Mouse (Mus musculus): ENCODE results near the gene Eif2ak1.

Eif2ak1 gene

GRCm38 (mm10) chr5:143897635-143898330 is 80.2 kb downstream of the Eif2ak1 start, which contains the start of gene Ankrd61:
Ankrd61 (minus strand) TSS chr5:143897685.
- no peak for DNase-seq (ENCODE audit: low read depth, low spot score)

GRCm38 (mm10) chr5:143902111-143902510 is 84.5 kb downstream of the Eif2ak1 start:
- no peak for DNase-seq (ENCODE audit: low read depth, low spot score)

- DNase-seq (ENCODE audit: low read depth, low spot score): no peak
Observed at GRCm38 (mm10) chr5:143903813-143904212, 86.2 kb downstream of the Eif2ak1 start.

GRCm38 (mm10) chr5:143906429-143906828 is 88.8 kb downstream of the Eif2ak1 start:
- no peak for DNase-seq (ENCODE audit: low read depth, low spot score)

GRCm38 (mm10) chr5:143908926-143909325 is 91.3 kb downstream of the Eif2ak1 start:
- DNase-seq (ENCODE audit: low read depth, low spot score): no peak

GRCm38 (mm10) chr5:143909417-143910400 is 92.1 kb downstream of the Eif2ak1 start, which contains the start of the genes Aimp2 and Pms2:
Aimp2 (minus strand) TSS chr5:143909847.
Pms2 (plus strand) TSS chr5:143909964.
- peak; percentile 98 for DNase-seq (ENCODE audit: low read depth, low spot score)

- DNase-seq (ENCODE audit: low read depth, low spot score): no peak
Observed at GRCm38 (mm10) chr5:143916221-143916620, 98.6 kb downstream of the Eif2ak1 start.

- DNase-seq (ENCODE audit: low read depth, low spot score): peak; percentile 20
Observed at GRCm38 (mm10) chr5:143917418-143917817, 99.8 kb downstream of the Eif2ak1 start.

GRCm38 (mm10) chr5:143918120-143918519 is 100.5 kb downstream of the Eif2ak1 start:
- DNase-seq (ENCODE audit: low read depth, low spot score): no peak

GRCm38 (mm10) chr5:143924781-143925452 is 107.3 kb downstream of the Eif2ak1 start:
- no peak for DNase-seq (ENCODE audit: low read depth, low spot score)

- no peak for DNase-seq (ENCODE audit: low read depth, low spot score)
Observed at GRCm38 (mm10) chr5:143927875-143928274, 110.3 kb downstream of the Eif2ak1 start, which contains the start of gene Gm42421. Gm42421 (plus strand) TSS chr5:143928175.

- no peak for DNase-seq (ENCODE audit: low read depth, low spot score)
Observed at GRCm38 (mm10) chr5:143929291-143929690, 111.7 kb downstream of the Eif2ak1 start.

- no peak for DNase-seq (ENCODE audit: low read depth, low spot score)
Observed at GRCm38 (mm10) chr5:143930656-143931055, 113.1 kb downstream of the Eif2ak1 start.

GRCm38 (mm10) chr5:143931863-143932580 is 114.4 kb downstream of the Eif2ak1 start:
- DNase-seq (ENCODE audit: low read depth, low spot score): no peak

- DNase-seq (ENCODE audit: low read depth, low spot score): no peak
Observed at GRCm38 (mm10) chr5:143932831-143933230, 115.2 kb downstream of the Eif2ak1 start, which contains the start of gene Rsph10b. Rsph10b (plus strand) TSS chr5:143933035.

GRCm38 (mm10) chr5:143933414-143933813 is 115.8 kb downstream of the Eif2ak1 start:
- DNase-seq (ENCODE audit: low read depth, low spot score): no peak

- DNase-seq (ENCODE audit: low read depth, low spot score): no peak
Observed at GRCm38 (mm10) chr5:143933875-143934274, 116.3 kb downstream of the Eif2ak1 start.

- DNase-seq (ENCODE audit: low read depth, low spot score): no peak
Observed at GRCm38 (mm10) chr5:143936156-143936555, 118.6 kb downstream of the Eif2ak1 start.

GRCm38 (mm10) chr5:143941588-143941987 is 124.0 kb downstream of the Eif2ak1 start:
- no peak for DNase-seq (ENCODE audit: low read depth, low spot score)

- DNase-seq (ENCODE audit: low read depth, low spot score): no peak
Observed at GRCm38 (mm10) chr5:143943231-143944125, 125.9 kb downstream of the Eif2ak1 start.

Data from forelimb bud, embryonic 11.5 days (tissue).